Comparison of ENCODE assay signal across 8 mouse cellular contexts in genomic region chr2:154789977-154790655, GRCm38 (mm10). TPM values are rescaled to one million over a fixed set of nuclear protein-coding genes. Genes with fewer than 3 reads are reported as not detected.
DNase-seq lines count a peak whose midpoint lies in the region; ATAC-seq and TF ChIP-seq lines count a peak whose summit lies in the region.

No protein-coding gene starts in this region.

- H3K36me3 ChIP-seq in thymus, adult 2 months (ENCODE audit: control insufficient read depth, insufficient read depth, low read length): no peaks in the 10 kb centered on the region
- no peaks in the 10 kb centered on the region for H3K36me3 ChIP-seq in hindbrain, embryonic 14.5 days (replicated peaks; ENCODE audit: control insufficient read depth, insufficient read depth)
- H3K36me3 ChIP-seq in myocyte (ENCODE audit: control insufficient read depth, insufficient read depth): no peaks in the 10 kb centered on the region

- TF ChIP-seq POLR2A in thymus, adult 2 months (IDR thresholded peaks at IDR 0.05; ENCODE audit: control insufficient read depth, extremely low read depth, insufficient read depth, low read length, poor library complexity): no peak
- TF ChIP-seq POLR2A in myocyte (IDR thresholded peaks at IDR 0.05; ENCODE audit: insufficient read length, low read depth): no peak

- no peak overlapping the region for H3K27ac ChIP-seq in thymus, adult 2 months (ENCODE audit: control insufficient read depth, insufficient read depth, low read length)
- peak overlapping the region; percentile 100 for H3K27ac ChIP-seq in hindbrain, embryonic 14.5 days

- H3K9ac ChIP-seq in hindbrain, embryonic 14.5 days: peak overlapping the region; percentile 17; the same call in 1 of the 2 replicates

- peak overlapping the region; percentile 50 for H3K4me3 ChIP-seq in thymus, adult 2 months (ENCODE audit: control insufficient read depth, insufficient read depth, low read length)
- peak overlapping the region; percentile 92 for H3K4me3 ChIP-seq in hindbrain, embryonic 14.5 days (replicated peaks; ENCODE audit: low read length)
- peak overlapping the region; percentile 92 for H3K4me3 ChIP-seq in myocyte

- H3ac ChIP-seq in myocyte (ENCODE audit: control insufficient read depth, insufficient read length): peak overlapping the region; percentile 81

- peaks cover 34% of the 10 kb centered on the region for H3K79me2 ChIP-seq in myocyte (ENCODE audit: control insufficient read depth, insufficient read depth)

- ATAC-seq in hindbrain, embryonic 14.5 days (ENCODE audit: low FRiP score): no peak

- 29% methylated on average over 14 of the region's 14 CpGs for WGBS in thymus, adult 2 months
- WGBS in hindbrain, embryonic 14.5 days: 8% methylated on average over 14 of the region's 14 CpGs

- peak overlapping the region; percentile 53 for H3K4me2 ChIP-seq in hindbrain, embryonic 14.5 days (replicated peaks)
- peak overlapping the region; percentile 72 for H3K4me2 ChIP-seq in myocyte (ENCODE audit: low read depth)

- H3K9me3 ChIP-seq in hindbrain, embryonic 14.5 days (ENCODE audit: control insufficient read depth, low read length): no peaks in the 10 kb centered on the region

- TF ChIP-seq CTCF in thymus, adult 2 months (IDR thresholded peaks at IDR 0.05; ENCODE audit: borderline replicate concordance, control insufficient read depth, extremely low read depth, insufficient read depth, low read length, poor library complexity): no peak

- H3K4me1 ChIP-seq in thymus, adult 2 months (replicated peaks; ENCODE audit: control insufficient read depth, insufficient read depth, low read length): peaks cover 3% of the 10 kb centered on the region; the same call in 1 of the 2 replicates
- peaks cover 31% of the 10 kb centered on the region for H3K4me1 ChIP-seq in hindbrain, embryonic 14.5 days (replicated peaks; ENCODE audit: control insufficient read depth, insufficient read depth, low read length)

- peak; percentile 23 for DNase-seq in embryo, embryonic 10.5 days (ENCODE audit: low spot score)
- no peak for DNase-seq in embryo, embryonic 11 days
- no peak for DNase-seq in thymus, adult 2 months
- DNase-seq in thymus, postnatal 10 days (ENCODE audit: low spot score in 2 of 2): no peak
- no peak for DNase-seq in hindbrain, embryonic 14.5 days (ENCODE audit: low spot score)
- DNase-seq in right cerebral cortex, postnatal 10 days (ENCODE audit: low spot score in 2 of 2): no peak
- no peak for DNase-seq in T-cell, adult 2 months (ENCODE audit: low spot score)

- no peaks in the 10 kb centered on the region for H3K27me3 ChIP-seq in thymus, adult 2 months (ENCODE audit: control insufficient read depth, insufficient read depth, low read length)
- H3K27me3 ChIP-seq in hindbrain, embryonic 14.5 days (ENCODE audit: control insufficient read depth, insufficient read depth, low read length): no peaks in the 10 kb centered on the region
- no peaks in the 10 kb centered on the region for H3K27me3 ChIP-seq in myocyte (ENCODE audit: control insufficient read depth, insufficient read depth, insufficient read length)

TF ChIP-seq in myocyte, 11 proteins besides CTCF, POLR2A, EP300 and RAD21:
- TF ChIP-seq REST (IDR thresholded peaks at IDR 0.05; ENCODE audit: insufficient read depth, insufficient read length) (no peak), MAX (IDR thresholded peaks at IDR 0.05; ENCODE audit: low read depth) (no peak), E2F4 (IDR thresholded peaks at IDR 0.05; ENCODE audit: insufficient read depth) (no peak), TCF12 (IDR thresholded peaks at IDR 0.05; ENCODE audit: insufficient read depth, poor library complexity, severe bottlenecking) (no peak), MYOG (IDR thresholded peaks at IDR 0.05; ENCODE audit: control insufficient read depth in 1 of 3, insufficient read depth in 1 of 3, insufficient read length in 2 of 3, low read depth in 2 of 3) (no peak), USF1 (IDR thresholded peaks at IDR 0.05; ENCODE audit: low read depth) (no peak), POLR2AphosphoS2 (IDR thresholded peaks at IDR 0.05; ENCODE audit: insufficient read length, low read depth) (peak; percentile 48)

RNA-seq across cellular contexts. Expression of gene Raly, which starts 0.8 kb away (rescaled TPM):
- 437 and 554 TPM in 2 replicates for polyA plus RNA-seq in thymus, adult 2 months (2012; rRNA removed)
- polyA plus RNA-seq in hindbrain, embryonic 14.5 days (2014; fragmentation: Nextera tagmentation; extraction: Ambion mirVana): 36.2 and 41.0 TPM in 2 replicates
- 379 TPM for polyA plus RNA-seq in myocyte (2012; fragmentation: generic; extraction: Trizol)

RNA-seq across cellular contexts. Expression of gene a, which starts 1.1 kb away (rescaled TPM):
- polyA plus RNA-seq in thymus, adult 2 months (2012; rRNA removed): 4.7 and 5.0 TPM in 2 replicates
- polyA plus RNA-seq in hindbrain, embryonic 14.5 days (2014; fragmentation: Nextera tagmentation; extraction: Ambion mirVana): 0.93 and 1.3 TPM in 2 replicates
- not detected for polyA plus RNA-seq in myocyte (2012; fragmentation: generic; extraction: Trizol)

RNA-seq across cellular contexts. Expression of gene Gm14214, which starts 20.3 kb away (rescaled TPM):
- not detected in 2 replicates for polyA plus RNA-seq in thymus, adult 2 months (2012; rRNA removed)
- polyA plus RNA-seq in hindbrain, embryonic 14.5 days (2014; fragmentation: Nextera tagmentation; extraction: Ambion mirVana): not detected in 2 replicates
- not detected for polyA plus RNA-seq in myocyte (2012; fragmentation: generic; extraction: Trizol)
